Mouse (Mus musculus): ENCODE measurements at regions not wholly inside any gene's neighbourhood (a gene's known extent, or its start where the extent isn't known, plus 50 kb on each side); places are given as distances from the start of the nearest gene placed in this dataset.

GRCm38 (mm10) chr16:29706996-29707395 lies 127.9 kb downstream of the Opa1 start:
- DNase-seq (ENCODE audit: low read depth): no peak

- DNase-seq (ENCODE audit: low read depth): no peak
Observed at GRCm38 (mm10) chr16:29707656-29708055, 128.5 kb downstream of the Opa1 start.

- no peak for DNase-seq (ENCODE audit: low read depth)
Observed at GRCm38 (mm10) chr16:29709072-29709471, 129.9 kb downstream of the Opa1 start.

- DNase-seq (ENCODE audit: low read depth): no peak
Observed at GRCm38 (mm10) chr16:29711386-29711785, 132.3 kb downstream of the Opa1 start.

GRCm38 (mm10) chr16:29711912-29712681 lies 133.0 kb downstream of the Opa1 start:
- DNase-seq (ENCODE audit: low read depth): no peak

GRCm38 (mm10) chr16:29714612-29715127 lies 135.5 kb downstream of the Opa1 start:
- no peak for DNase-seq (ENCODE audit: low read depth)

- no peak for DNase-seq (ENCODE audit: low read depth)
Observed at GRCm38 (mm10) chr16:29718965-29719364, 139.8 kb downstream of the Opa1 start.

- DNase-seq (ENCODE audit: low read depth): no peak
Observed at GRCm38 (mm10) chr16:29719571-29720451, 140.7 kb downstream of the Opa1 start.

- DNase-seq (ENCODE audit: low read depth): no peak
Observed at GRCm38 (mm10) chr16:29725153-29725552, 146.0 kb downstream of the Opa1 start.

GRCm38 (mm10) chr16:29725563-29725962 lies 146.4 kb downstream of the Opa1 start:
- DNase-seq (ENCODE audit: low read depth): no peak

GRCm38 (mm10) chr16:29727397-29727796 lies 148.3 kb downstream of the Opa1 start:
- no peak for DNase-seq (ENCODE audit: low read depth)

GRCm38 (mm10) chr16:29728769-29729481 lies 149.8 kb downstream of the Opa1 start:
- DNase-seq (ENCODE audit: low read depth): peak; percentile 76

- no peak for DNase-seq (ENCODE audit: low read depth)
Observed at GRCm38 (mm10) chr16:29730010-29730409, 150.9 kb downstream of the Opa1 start.

- DNase-seq (ENCODE audit: low read depth): no peak
Observed at GRCm38 (mm10) chr16:29732889-29733288, 153.8 kb downstream of the Opa1 start.

- no peak for DNase-seq (ENCODE audit: low read depth)
Observed at GRCm38 (mm10) chr16:29733847-29734246, 154.7 kb downstream of the Opa1 start.

- DNase-seq (ENCODE audit: low read depth): peak; percentile 38
Observed at GRCm38 (mm10) chr16:29734324-29734723, 155.2 kb downstream of the Opa1 start.

GRCm38 (mm10) chr16:29734738-29735250 lies 155.7 kb downstream of the Opa1 start:
- DNase-seq (ENCODE audit: low read depth): no peak

GRCm38 (mm10) chr16:29735371-29736008 lies 156.4 kb downstream of the Opa1 start:
- DNase-seq (ENCODE audit: low read depth): no peak

- no peak for DNase-seq (ENCODE audit: low read depth)
Observed at GRCm38 (mm10) chr16:29736211-29736610, 157.1 kb downstream of the Opa1 start.

- DNase-seq (ENCODE audit: low read depth): no peak
Observed at GRCm38 (mm10) chr16:29738075-29738474, 158.9 kb downstream of the Opa1 start.

GRCm38 (mm10) chr16:29742497-29743230 lies 163.5 kb downstream of the Opa1 start:
- no peak for DNase-seq (ENCODE audit: low read depth)

All from induced T-regulatory cell, adult 2 months (primary cell).